Mouse (Mus musculus) lung, adult 2 months (tissue): ENCODE measurements around the gene Foxa3. TPM values are rescaled to one million over a fixed set of nuclear protein-coding genes. Genes with fewer than 3 reads are reported as not detected.
A peak's percentile ranks its signal among the peaks of the same experiment; 100 is the strongest.

ENCODE experiments used
- DNase-seq: peaks from one replicate; pipeline ENCODE4 v3.0.0; 2022
- H3K4me1 ChIP-seq: fragments of 200-500 bp; 2 replicates; pipeline ENCODE4 v1.6.1; 2011; ENCODE audit warnings: low read length; ENCODE audit not compliant: control insufficient read depth, insufficient read depth
- H3K4me3 ChIP-seq: fragments of 200-500 bp; replicated peaks from 2 replicates; pipeline ENCODE3; 2011; ENCODE audit warnings: low read depth, mild to moderate bottlenecking, control low read depth, low read length; ENCODE audit errors: extremely low read depth
- CTCF ChIP-seq: fragments of 200-500 bp; IDR thresholded peaks from 2 replicates; pipeline ENCODE4 v1.5.1; 2011; ENCODE audit warnings: mild to moderate bottlenecking, low read length, control low read depth; ENCODE audit not compliant: insufficient read depth
- POLR2A ChIP-seq: fragments of 200-500 bp; IDR thresholded peaks from 2 replicates; pipeline ENCODE4 v1.6.1; 2011; ENCODE audit warnings: low read depth, mild to moderate bottlenecking, control low read depth, low read length, borderline replicate concordance; ENCODE audit errors: extremely low read depth
- WGBS: fragments of 180-500 bp; shearing (Covaris S2); methylation state at CpG from one replicate; pipeline ENCODE4 v1.1.7; 2018; 5-methylcytosine and 5-hydroxymethylcytosine counted together
- polyA plus RNA-seq: library from polyadenylated mRNA; depleted of rRNA; stranded (reverse); fragments of >200 nt; gene quantifications from 2 replicates; pipeline ENCODE4 v1.2.3, GENCODE M21; 2012

Gene Foxa3
- polyA plus RNA-seq, 1 experiment: 0.39 TPM

GRCm38 (mm10) chr7:19031641-19032040, 8.3 kb upstream of the Foxa3 start:
- Histone ChIP-seq H3K4me3 (no peak overlapping the region), H3K4me1 (no peaks in the 10 kb centered on the region)
- DNase-seq: no peak
- TF ChIP-seq POLR2A: no peak
- no peak for TF ChIP-seq CTCF
- WGBS: 78% methylated on average over 4 of the region's 4 CpGs

- 62% methylated on average over 6 of the region's 6 CpGs for WGBS
- peak; percentile 45 for DNase-seq
- TF ChIP-seq CTCF (peak; percentile 85), POLR2A (no peak)
- Histone ChIP-seq H3K4me1 (peaks cover 7% of the 10 kb centered on the region), H3K4me3 (no peak overlapping the region)
Observed at GRCm38 (mm10) chr7:19029084-19029653, 5.8 kb upstream of the Foxa3 start.

- no peak for DNase-seq
- H3K4me3 ChIP-seq: no peak overlapping the region
- peaks cover 7% of the 10 kb centered on the region for H3K4me1 ChIP-seq
- TF ChIP-seq POLR2A (no peak), CTCF (no peak)
Observed at GRCm38 (mm10) chr7:19028067-19028466, 4.7 kb upstream of the Foxa3 start.

GRCm38 (mm10) chr7:19024581-19025255, 1.4 kb upstream of the Foxa3 start:
- H3K4me1 ChIP-seq: peaks cover 7% of the 10 kb centered on the region
- peak overlapping the region; percentile 86 for H3K4me3 ChIP-seq
- 1% methylated on average over 35 of the region's 36 CpGs for WGBS
- no peak for TF ChIP-seq CTCF
- TF ChIP-seq POLR2A: no peak
- DNase-seq: no peak

- peak within 1 kb of the TSS; percentile 86 for H3K4me3 ChIP-seq
- peaks cover 7% of the 10 kb centered on the region for H3K4me1 ChIP-seq
- 1% methylated on average over 48 of the region's 50 CpGs for WGBS
- peak; percentile 90 for DNase-seq
- no peak for TF ChIP-seq POLR2A
- TF ChIP-seq CTCF: no peak
Observed at GRCm38 (mm10) chr7:19024096-19024506, 763 bp upstream of the Foxa3 start, which contains the start of gene Sympk. Sympk (plus strand) TSS chr7:19024377.

GRCm38 (mm10) chr7:19022189-19022958, 964 bp downstream of the Foxa3 start:
- no peak for DNase-seq
- Histone ChIP-seq H3K4me3 (no peak overlapping the region), H3K4me1 (peaks cover 7% of the 10 kb centered on the region)
- whole genome bisulfite sequencing: 48% methylated on average over 18 of the region's 18 CpGs
- TF ChIP-seq CTCF (no peak), POLR2A (no peak)

- DNase-seq: no peak
- WGBS: 8% methylated on average over 8 of the region's 8 CpGs
- Histone ChIP-seq H3K4me1 (peaks cover 7% of the 10 kb centered on the region), H3K4me3 (no peak overlapping the region)
- TF ChIP-seq POLR2A (no peak), CTCF (no peak)
Observed at GRCm38 (mm10) chr7:19021048-19021447, 2.3 kb downstream of the Foxa3 start.

- TF ChIP-seq POLR2A (no peak), CTCF (no peak)
- no peak for DNase-seq
- Histone ChIP-seq H3K4me1 (no peaks in the 10 kb centered on the region), H3K4me3 (no peak overlapping the region)
- 85% methylated on average over 7 of the region's 7 CpGs for WGBS
Observed at GRCm38 (mm10) chr7:19017909-19018308, 5.4 kb downstream of the Foxa3 start.

GRCm38 (mm10) chr7:19016042-19016441, 7.3 kb downstream of the Foxa3 start:
- H3K4me3 ChIP-seq: no peak overlapping the region
- no peaks in the 10 kb centered on the region for H3K4me1 ChIP-seq
- DNase-seq: no peak
- 80% methylated on average over 4 of the region's 4 CpGs for WGBS
- TF ChIP-seq POLR2A (no peak), CTCF (no peak)

GRCm38 (mm10) chr7:19014452-19014851, 8.9 kb downstream of the Foxa3 start:
- H3K4me1 ChIP-seq: no peaks in the 10 kb centered on the region
- no peak for DNase-seq
- TF ChIP-seq POLR2A: no peak
- no peak for TF ChIP-seq CTCF
- WGBS: 74% methylated on average over 15 of the region's 15 CpGs
- H3K4me3 ChIP-seq: no peak overlapping the region
